Mouse (Mus musculus) forebrain, embryonic 10.5 days (tissue): ENCODE data around the gene Arcn1. TPM values are rescaled to one million over a fixed set of nuclear protein-coding genes. Genes with fewer than 3 reads are reported as not detected.

ENCODE experiments used
- DNase-seq: peaks from one replicate; pipeline ENCODE4 v3.0.0-alpha.2; 2017; ENCODE audit warnings: low spot score; ENCODE audit errors: extremely low spot score
- H3K27ac ChIP-seq: fragments of 300-500 bp; sonication (generic); 2 replicates; pipeline ENCODE4 v1.5.1; 2016; ENCODE audit warnings: mild to moderate bottlenecking
- H3K27me3 ChIP-seq: fragments of 300-500 bp; sonication (generic); 2 replicates; pipeline ENCODE4 v1.6.1; 2016; ENCODE audit warnings: mild to moderate bottlenecking; ENCODE audit not compliant: poor library complexity, severe bottlenecking
- H3K36me3 ChIP-seq: fragments of 300-500 bp; sonication (generic); replicated peaks from 2 replicates; pipeline ENCODE4 v1.6.1; 2016; ENCODE audit warnings: mild to moderate bottlenecking, moderate library complexity
- H3K4me1 ChIP-seq: fragments of 300-500 bp; sonication (generic); 2 replicates; pipeline ENCODE4 v1.6.1; 2016
- H3K4me3 ChIP-seq: fragments of 300-500 bp; sonication (generic); 2 replicates; pipeline ENCODE4 v1.5.1; 2016; ENCODE audit warnings: mild to moderate bottlenecking, moderate library complexity
- H3K9me3 ChIP-seq: fragments of 300-500 bp; sonication (generic); 2 replicates; pipeline ENCODE4 v1.6.1; 2016; ENCODE audit warnings: mild to moderate bottlenecking, moderate library complexity
- WGBS: fragments of 180-500 bp; shearing (Covaris S2); methylation state at CpG from one replicate; pipeline ENCODE4 v1.1.7; 2016; 5-methylcytosine and 5-hydroxymethylcytosine counted together
- polyA plus RNA-seq: library from polyadenylated mRNA; unstranded; fragments of >200 nt; fragmentation: Nextera tagmentation; extraction: Ambion mirVana; gene quantifications from 2 replicates; pipeline ENCODE4 v1.2.1, GENCODE M21; 2016

The Arcn1 gene
- polyA plus RNA-seq, 1 experiment from 2014 or later: 159 TPM

- Histone ChIP-seq H3K4me3 (no peak overlapping the region), H3K9me3 (no peaks in the 10 kb centered on the region), H3K27me3 (peaks cover 3% of the 10 kb centered on the region), H3K4me1 (peaks cover 17% of the 10 kb centered on the region), H3K27ac (no peak overlapping the region), H3K36me3 (peaks cover 93% of the 10 kb centered on the region)
- 86% methylated on average over 6 of the region's 6 CpGs for WGBS
- no peak for DNase-seq
These were observed 54.6 kb downstream of the Arcn1 start for GRCm38 (mm10) chr9:44713080-44713479.

GRCm38 (mm10) chr9:44711602-44712001, 56.0 kb downstream of the Arcn1 start:
- H3K9me3 ChIP-seq: no peaks in the 10 kb centered on the region
- no peak overlapping the region for H3K4me3 ChIP-seq
- peaks cover 14% of the 10 kb centered on the region for H3K27me3 ChIP-seq
- peaks cover 24% of the 10 kb centered on the region for H3K4me1 ChIP-seq
- no peak for DNase-seq
- 66% methylated on average over 17 of the region's 17 CpGs for whole genome bisulfite sequencing
- H3K27ac ChIP-seq: no peak overlapping the region
- peaks cover 93% of the 10 kb centered on the region for H3K36me3 ChIP-seq

GRCm38 (mm10) chr9:44710213-44710612, 57.4 kb downstream of the Arcn1 start:
- Histone ChIP-seq H3K36me3 (peaks cover 93% of the 10 kb centered on the region), H3K4me3 (no peak overlapping the region), H3K27me3 (peaks cover 14% of the 10 kb centered on the region), H3K27ac (no peak overlapping the region), H3K9me3 (no peaks in the 10 kb centered on the region), H3K4me1 (peaks cover 24% of the 10 kb centered on the region)
- no peak for DNase-seq
- WGBS: 83% methylated on average over 5 of the region's 5 CpGs

GRCm38 (mm10) chr9:44709600-44709999, 58.0 kb downstream of the Arcn1 start:
- Histone ChIP-seq H3K27ac (no peak overlapping the region), H3K27me3 (peaks cover 14% of the 10 kb centered on the region), H3K36me3 (peaks cover 93% of the 10 kb centered on the region), H3K4me3 (no peak overlapping the region), H3K9me3 (no peaks in the 10 kb centered on the region), H3K4me1 (peaks cover 24% of the 10 kb centered on the region)
- 45% methylated on average over 2 of the region's 2 CpGs for WGBS
- peak; percentile 53 for DNase-seq

- Histone ChIP-seq H3K27ac (peak overlapping the region; percentile 77), H3K4me1 (peaks cover 24% of the 10 kb centered on the region), H3K4me3 (peak overlapping the region; percentile 55), H3K36me3 (peaks cover 92% of the 10 kb centered on the region), H3K9me3 (no peaks in the 10 kb centered on the region), H3K27me3 (peaks cover 14% of the 10 kb centered on the region)
- no peak for DNase-seq
- WGBS: 23% methylated on average over 6 of the region's 6 CpGs
These were observed 58.7 kb downstream of the Arcn1 start for GRCm38 (mm10) chr9:44708925-44709324.

GRCm38 (mm10) chr9:44708429-44708765, 59.2 kb downstream of the Arcn1 start:
- DNase-seq: peak; percentile 65
- Histone ChIP-seq H3K27ac (peak overlapping the region; percentile 77), H3K4me1 (peaks cover 24% of the 10 kb centered on the region), H3K4me3 (peak overlapping the region; percentile 55), H3K36me3 (peaks cover 92% of the 10 kb centered on the region), H3K9me3 (no peaks in the 10 kb centered on the region), H3K27me3 (peaks cover 14% of the 10 kb centered on the region)
- WGBS: 4% methylated on average over 24 of the region's 24 CpGs

- DNase-seq: peak; percentile 32
These were observed 59.8 kb downstream of the Arcn1 start for GRCm38 (mm10) chr9:44707749-44708428.

GRCm38 (mm10) chr9:44699730-44700129, 67.9 kb downstream of the Arcn1 start:
- no peak for DNase-seq
- no peak overlapping the region for H3K4me3 ChIP-seq
- no peaks in the 10 kb centered on the region for H3K9me3 ChIP-seq
- H3K4me1 ChIP-seq: no peaks in the 10 kb centered on the region
- no peak overlapping the region for H3K27ac ChIP-seq
- H3K27me3 ChIP-seq: no peaks in the 10 kb centered on the region
- H3K36me3 ChIP-seq: peaks cover 99% of the 10 kb centered on the region
- WGBS: 89% methylated on average over 5 of the region's 5 CpGs

More at GRCm38 (mm10) chr9:44707749-44708428, 59.8 kb downstream of the Arcn1 start:
- peaks cover 14% of the 10 kb centered on the region for H3K27me3 ChIP-seq
- H3K36me3 ChIP-seq: peaks cover 92% of the 10 kb centered on the region
- no peaks in the 10 kb centered on the region for H3K9me3 ChIP-seq
- peak overlapping the region; percentile 77 for H3K27ac ChIP-seq
- H3K4me3 ChIP-seq: peak overlapping the region; percentile 55
- H3K4me1 ChIP-seq: peaks cover 24% of the 10 kb centered on the region
- WGBS: 22% methylated on average over 28 of the region's 28 CpGs

GRCm38 (mm10) chr9:44699196-44699595, 68.4 kb downstream of the Arcn1 start:
- DNase-seq: no peak
- Histone ChIP-seq H3K27me3 (no peaks in the 10 kb centered on the region), H3K4me1 (no peaks in the 10 kb centered on the region), H3K9me3 (no peaks in the 10 kb centered on the region), H3K4me3 (no peak overlapping the region), H3K36me3 (peaks cover 100% of the 10 kb centered on the region), H3K27ac (no peak overlapping the region)
- 90% methylated on average over 10 of the region's 10 CpGs for WGBS

- peaks cover 100% of the 10 kb centered on the region for H3K36me3 ChIP-seq
- H3K4me1 ChIP-seq: no peaks in the 10 kb centered on the region
- no peaks in the 10 kb centered on the region for H3K9me3 ChIP-seq
- H3K4me3 ChIP-seq: no peak overlapping the region
- WGBS: 90% methylated on average over 16 of the region's 16 CpGs
- DNase-seq: no peak
- no peaks in the 10 kb centered on the region for H3K27me3 ChIP-seq
- H3K27ac ChIP-seq: no peak overlapping the region
These were observed 69.8 kb downstream of the Arcn1 start for GRCm38 (mm10) chr9:44697866-44698265.

GRCm38 (mm10) chr9:44693071-44693470, 74.6 kb downstream of the Arcn1 start:
- no peaks in the 10 kb centered on the region for H3K27me3 ChIP-seq
- no peak for DNase-seq
- H3K36me3 ChIP-seq: peaks cover 98% of the 10 kb centered on the region
- H3K27ac ChIP-seq: no peak overlapping the region
- peaks cover 15% of the 10 kb centered on the region for H3K4me1 ChIP-seq
- WGBS: 92% methylated on average over 11 of the region's 11 CpGs
- no peak overlapping the region for H3K4me3 ChIP-seq
- no peaks in the 10 kb centered on the region for H3K9me3 ChIP-seq

- no peak for DNase-seq
- H3K4me1 ChIP-seq: peaks cover 23% of the 10 kb centered on the region
- H3K27ac ChIP-seq: no peak overlapping the region
- no peak overlapping the region for H3K4me3 ChIP-seq
- H3K9me3 ChIP-seq: no peaks in the 10 kb centered on the region
- H3K27me3 ChIP-seq: no peaks in the 10 kb centered on the region
- WGBS: 87% methylated on average over 21 of the region's 21 CpGs
- peaks cover 98% of the 10 kb centered on the region for H3K36me3 ChIP-seq
These were observed 75.7 kb downstream of the Arcn1 start for GRCm38 (mm10) chr9:44691671-44692520.
